Mouse (Mus musculus) heart, embryonic 14.5 days (tissue): ENCODE measurements around the gene Polh. TPM values are rescaled to one million over a fixed set of nuclear protein-coding genes. Genes with fewer than 3 reads are reported as not detected.
A peak's percentile ranks its signal among the peaks of the same experiment; 100 is the strongest.

ENCODE experiments used
- microRNA counts: library from miRNA; unstranded; fragments of <30 nt; microRNA quantifications from one replicate; lab custom pipeline; 2016
- microRNA-seq: library from miRNA; unstranded; fragments of <30 nt; microRNA quantifications from one replicate; pipeline ENCODE4, GENCODE M21; 2016
- polyA plus RNA-seq: library from polyadenylated mRNA; unstranded; fragments of >200 nt; fragmentation: Nextera tagmentation; extraction: Ambion mirVana; gene quantifications from 2 replicates; pipeline ENCODE4 v1.2.1, GENCODE M21; 2014

Gene Polh
- polyA plus RNA-seq, 1 experiment from 2014 or later: 11.7 TPM

MicroRNAs encoded within 50 kb of the gene (microRNA counts, 519-probe panel; counts per million panel counts)
- 322 counts per million, percentile 70 among the panel's probes with 10 or more counts for microRNA mmu-miR-693-3p (lab: Ali Mortazavi, UCI)
- microRNA mmu-miR-693-5p (lab: Ali Mortazavi, UCI): 322 counts per million, percentile 70 among the panel's probes with 10 or more counts

Small RNA genes within 50 kb of the gene (microRNA-seq; reads per million reads assigned to microRNA genes)
- 0.84 reads per million for gene Mir693

Other genes starting within 250 kb of the Polh start
- gene Vegfa, start 170.3 kb downstream of the Polh start, polyA plus RNA-seq: 8.1 and 8.3 TPM in 2 replicates
- 128 and 130 TPM in 2 replicates for gene Mrps18a, start 91.7 kb downstream of the Polh start, polyA plus RNA-seq
- gene Rsph9, start 58.4 kb downstream of the Polh start, polyA plus RNA-seq: 6.8 and 7.0 TPM in 2 replicates
- gene Mad2l1bp, start 49.1 kb downstream of the Polh start, polyA plus RNA-seq: 27.1 and 31.5 TPM in 2 replicates
- 24.8 and 29.1 TPM in 2 replicates for gene Gtpbp2, start 41.6 kb downstream of the Polh start, polyA plus RNA-seq
- 24.1 and 24.2 TPM in 2 replicates for gene Xpo5, start 137 bp upstream of the Polh start, polyA plus RNA-seq
- gene Polr1c, start 45.4 kb upstream of the Polh start, polyA plus RNA-seq: 43.6 and 48.7 TPM in 2 replicates
- gene Yipf3, start 45.4 kb upstream of the Polh start, polyA plus RNA-seq: 90.8 and 93.0 TPM in 2 replicates
- 0.53 and 0.92 TPM in 2 replicates for gene Lrrc73, start 50.9 kb upstream of the Polh start, polyA plus RNA-seq
- gene Tjap1, start 80.4 kb upstream of the Polh start, polyA plus RNA-seq: 33.0 and 34.6 TPM in 2 replicates
- 0.19 and 0.57 TPM in 2 replicates for gene Dlk2, start 94.8 kb upstream of the Polh start, polyA plus RNA-seq
- gene Abcc10, start 125.7 kb upstream of the Polh start, polyA plus RNA-seq: 4.1 and 5.6 TPM in 2 replicates
- 11.0 and 13.0 TPM in 2 replicates for gene Zfp318, start 181.1 kb upstream of the Polh start, polyA plus RNA-seq
- gene Crip3, start 226.3 kb upstream of the Polh start, polyA plus RNA-seq: 0.61 and 1.3 TPM in 2 replicates
- not detected in 2 replicates for gene Slc22a7, start 235.8 kb upstream of the Polh start, polyA plus RNA-seq